Mouse (Mus musculus) spleen, adult 10 weeks (tissue): ENCODE results near the gene Taar4. TPM values are rescaled to one million over a fixed set of nuclear protein-coding genes. Genes with fewer than 3 reads are reported as not detected.

Experiments
- polyA plus RNA-seq: library from polyadenylated mRNA; stranded (reverse); fragments of 350-450 nt; fragmentation: Illumina TruSeq; extraction: RNeasy Lipid Tissue Mini Kit (QIAGEN cat#74804); gene quantifications from one replicate; pipeline ENCODE4 v1.2.3, GENCODE M21; 2015; ENCODE audit warnings: low replicate concordance; ENCODE audit not compliant: insufficient read depth

Taar4 gene
- not detected for polyA plus RNA-seq

DNA sequence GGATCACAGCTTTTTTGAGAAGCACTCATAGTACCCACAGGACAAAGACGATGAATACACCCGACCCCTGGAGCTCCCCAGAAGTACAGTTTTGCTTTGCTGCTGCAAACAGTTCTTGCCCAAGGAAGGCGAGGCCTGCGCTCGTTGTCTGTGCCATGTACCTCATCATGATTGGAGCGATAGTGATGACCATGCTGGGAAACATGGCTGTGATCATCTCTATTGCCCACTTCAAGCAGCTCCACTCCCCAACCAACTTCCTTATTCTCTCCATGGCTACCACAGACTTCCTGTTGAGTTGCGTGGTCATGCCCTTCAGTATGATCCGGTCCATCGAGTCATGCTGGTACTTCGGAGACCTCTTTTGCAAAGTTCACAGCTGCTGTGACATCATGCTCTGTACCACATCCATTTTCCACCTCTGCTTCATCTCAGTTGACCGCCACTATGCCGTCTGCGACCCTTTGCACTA, at the start of gene Taar4:
Gene Taar4, plus strand, starts transcription at position 51 of the 472 bp plus-strand sequence.

DNA sequence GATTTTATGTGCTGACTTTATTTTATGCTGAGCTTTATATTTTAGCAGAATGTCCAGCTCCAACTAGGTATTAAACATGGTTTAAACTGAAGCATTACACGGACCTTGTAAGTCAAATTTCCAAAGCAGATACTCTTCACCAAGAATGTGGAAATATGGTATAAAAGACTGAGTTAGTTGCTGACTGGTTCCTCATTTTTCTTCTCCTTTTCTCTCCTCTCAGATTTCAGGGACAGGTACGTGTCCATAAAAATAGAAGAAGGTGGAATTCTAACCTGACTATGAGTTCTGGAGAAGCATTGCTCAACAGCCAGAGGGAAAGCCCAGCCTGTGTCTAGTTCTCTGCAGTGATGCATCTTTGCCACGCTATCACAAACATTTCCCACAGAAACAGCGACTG, 40.2 kb upstream of the Taar4 start, which contains the start of gene Taar1:
Gene Taar1, plus strand, starts transcription at position 301 of the 400 bp plus-strand sequence.

DNA sequence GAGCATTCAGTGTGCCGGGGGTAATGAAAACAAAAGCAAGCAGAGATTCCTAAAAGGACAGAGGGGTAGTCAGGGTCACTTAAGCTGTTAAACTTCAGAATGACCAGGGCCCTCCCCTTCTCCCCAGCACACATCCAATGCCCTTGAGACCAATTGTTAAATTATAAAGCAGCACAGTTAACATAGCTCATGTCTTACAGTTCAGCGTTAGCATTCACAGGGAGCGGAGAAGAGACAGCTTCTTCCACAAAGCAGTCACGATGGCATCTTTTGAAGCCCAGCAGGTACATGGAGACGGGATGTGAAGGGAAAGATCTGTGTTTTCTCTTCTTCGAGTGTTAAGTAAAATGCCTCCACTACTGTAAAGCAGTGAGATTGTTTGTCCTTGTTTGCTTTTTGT, 22.0 kb upstream of the Taar4 start, which contains the start of gene Taar2:
Gene Taar2, plus strand, starts transcription at position 261 of the 400 bp plus-strand sequence.

DNA sequence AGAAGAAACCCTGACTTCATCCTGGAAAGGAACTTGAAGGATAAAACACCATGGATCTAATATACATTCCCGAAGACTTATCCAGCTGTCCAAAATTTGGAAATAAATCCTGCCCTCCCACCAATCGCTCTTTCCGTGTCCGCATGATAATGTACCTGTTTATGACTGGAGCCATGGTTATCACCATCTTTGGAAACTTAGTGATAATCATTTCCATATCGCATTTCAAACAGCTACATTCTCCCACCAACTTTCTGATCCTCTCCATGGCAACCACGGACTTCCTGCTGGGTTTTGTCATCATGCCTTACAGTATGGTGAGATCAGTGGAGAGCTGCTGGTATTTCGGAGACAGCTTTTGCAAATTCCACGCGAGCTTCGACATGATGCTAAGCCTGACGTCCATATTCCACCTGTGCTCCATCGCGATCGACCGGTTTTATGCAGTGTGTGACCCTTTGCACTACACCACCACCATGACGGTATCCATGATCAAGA, 10.7 kb upstream of the Taar4 start, which contains the start of gene Taar3:
Gene Taar3, plus strand, starts transcription at position 51 of the 498 bp plus-strand sequence.

DNA sequence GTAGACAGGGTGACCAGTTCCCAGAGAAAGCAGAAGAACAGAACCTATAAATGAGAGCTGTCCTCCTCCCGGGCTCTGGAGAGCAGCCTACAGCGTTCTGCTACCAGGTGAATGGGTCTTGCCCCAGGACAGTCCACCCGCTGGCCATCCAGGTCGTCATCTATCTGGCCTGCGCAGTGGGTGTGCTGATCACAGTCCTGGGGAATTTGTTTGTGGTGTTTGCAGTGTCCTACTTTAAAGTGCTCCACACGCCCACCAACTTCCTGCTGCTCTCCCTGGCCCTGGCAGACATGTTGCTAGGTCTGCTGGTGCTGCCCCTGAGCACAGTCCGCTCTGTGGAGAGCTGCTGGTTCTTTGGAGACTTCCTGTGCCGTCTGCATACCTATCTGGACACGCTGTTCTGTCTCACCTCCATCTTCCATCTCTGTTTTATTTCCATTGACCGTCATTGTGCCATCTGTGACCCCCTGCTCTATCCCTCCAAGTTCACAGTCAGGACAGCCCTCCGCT, 10.4 kb downstream of the Taar4 start, which contains the start of gene Taar5:
Gene Taar5, plus strand, starts transcription at position 51 of the 510 bp plus-strand sequence.

DNA sequence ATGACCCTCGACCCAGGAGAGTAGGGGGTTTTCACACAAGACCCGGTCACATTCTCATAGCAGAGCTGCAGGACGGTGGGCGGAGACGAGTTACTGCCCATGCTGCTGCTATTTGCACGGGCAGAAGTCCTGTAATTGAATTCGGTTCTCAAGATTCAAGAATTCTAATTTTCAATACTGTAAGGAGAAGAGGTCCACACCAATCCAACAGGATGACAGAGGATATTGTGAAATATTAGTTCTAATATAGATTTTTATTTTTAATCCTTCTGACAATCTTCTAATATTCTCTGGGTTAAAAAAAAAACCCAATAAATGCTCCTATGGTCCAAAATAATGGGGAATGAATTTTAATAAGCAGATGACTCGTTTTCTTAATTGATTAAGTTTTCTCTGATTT, 25.3 kb downstream of the Taar4 start, which contains the start of gene Taar6:
Gene Taar6, minus strand, starts transcription at position 101 of the 400 bp plus-strand sequence.

DNA sequence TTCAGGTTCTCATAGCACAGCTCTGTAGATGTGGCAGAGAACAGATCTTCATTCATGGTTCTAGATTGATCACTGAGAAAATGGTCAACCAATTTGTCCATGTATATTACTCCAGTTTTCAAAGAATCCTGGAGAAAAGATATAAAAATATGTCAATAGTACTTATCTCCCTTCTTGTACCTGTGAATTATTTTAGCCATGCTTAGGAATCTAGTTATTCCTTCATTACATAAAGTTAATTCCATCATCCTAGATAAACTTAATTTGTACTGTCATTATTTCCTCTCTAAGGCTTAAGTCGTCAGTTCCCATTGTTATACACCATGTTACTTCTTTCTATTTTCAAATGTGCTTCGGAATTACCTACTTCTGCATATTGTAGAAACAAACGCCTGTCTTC, 33.1 kb downstream of the Taar4 start, which contains the start of gene Taar7a:
Gene Taar7a, minus strand, starts transcription at position 101 of the 400 bp plus-strand sequence.

DNA sequence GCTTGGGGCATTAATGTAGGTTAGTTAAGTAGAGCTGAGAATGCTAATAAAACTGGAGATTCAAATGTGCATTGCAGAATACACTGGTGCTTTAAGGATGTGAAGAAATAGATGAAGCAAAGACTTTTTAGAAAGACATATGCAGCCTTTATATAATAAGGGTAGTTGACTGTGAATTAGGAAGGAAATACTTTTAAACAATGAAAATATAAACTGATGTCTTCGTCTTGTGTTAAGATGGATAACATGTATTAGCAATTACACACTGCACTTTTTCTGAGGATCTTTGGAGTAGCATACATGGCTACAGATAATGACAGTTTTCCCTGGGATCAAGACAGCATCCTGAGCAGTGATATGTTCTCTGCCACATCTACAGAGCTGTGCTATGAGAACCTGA, 39.3 kb downstream of the Taar4 start, which contains the start of gene Taar7b:
Gene Taar7b, plus strand, starts transcription at position 301 of the 400 bp plus-strand sequence.

Other genes starting within 250 kb of the Taar4 start
- 3,138 TPM for gene Rps12, start 173.2 kb upstream of the Taar4 start, polyA plus RNA-seq
- gene Slc18b1, start 163.5 kb upstream of the Taar4 start, polyA plus RNA-seq: 4.1 TPM
- 4.2 TPM for gene Vnn3, start 109.0 kb upstream of the Taar4 start, polyA plus RNA-seq
- gene Vnn1, start 65.8 kb upstream of the Taar4 start, polyA plus RNA-seq: 0.25 TPM
- gene Taar1, start 40.1 kb upstream of the Taar4 start, polyA plus RNA-seq: not detected
- not detected for gene Taar2, start 21.9 kb upstream of the Taar4 start, polyA plus RNA-seq
- not detected for gene Taar3, start 10.9 kb upstream of the Taar4 start, polyA plus RNA-seq
- gene Taar5, start 10.2 kb downstream of the Taar4 start, polyA plus RNA-seq: not detected
- gene Taar6, start 25.2 kb downstream of the Taar4 start, polyA plus RNA-seq: not detected
- not detected for gene Taar7a, start 33.0 kb downstream of the Taar4 start, polyA plus RNA-seq
- gene Taar7b, start 39.4 kb downstream of the Taar4 start, polyA plus RNA-seq: not detected
- not detected for gene Taar7d, start 66.7 kb downstream of the Taar4 start, polyA plus RNA-seq
- not detected for gene Taar7e, start 77.1 kb downstream of the Taar4 start, polyA plus RNA-seq
- not detected for gene Taar7f, start 89.0 kb downstream of the Taar4 start, polyA plus RNA-seq
- not detected for gene Taar8a, start 116.0 kb downstream of the Taar4 start, polyA plus RNA-seq
- 1.4 TPM for gene Taar8b, start 131.8 kb downstream of the Taar4 start, polyA plus RNA-seq
- 0.43 TPM for gene Taar8c, start 141.4 kb downstream of the Taar4 start, polyA plus RNA-seq
- 0.64 TPM for gene Taar9, start 149.0 kb downstream of the Taar4 start, polyA plus RNA-seq
- gene Stx7, start 188.8 kb downstream of the Taar4 start, polyA plus RNA-seq: 154 TPM